Mouse (Mus musculus): ENCODE measurements around the gene Ebf3. TPM values are rescaled to one million over a fixed set of nuclear protein-coding genes. Genes with fewer than 3 reads are reported as not detected.

Ebf3 gene
- polyA plus RNA-seq, 1 experiment from 2014 or later: 11.2 TPM

DNA sequence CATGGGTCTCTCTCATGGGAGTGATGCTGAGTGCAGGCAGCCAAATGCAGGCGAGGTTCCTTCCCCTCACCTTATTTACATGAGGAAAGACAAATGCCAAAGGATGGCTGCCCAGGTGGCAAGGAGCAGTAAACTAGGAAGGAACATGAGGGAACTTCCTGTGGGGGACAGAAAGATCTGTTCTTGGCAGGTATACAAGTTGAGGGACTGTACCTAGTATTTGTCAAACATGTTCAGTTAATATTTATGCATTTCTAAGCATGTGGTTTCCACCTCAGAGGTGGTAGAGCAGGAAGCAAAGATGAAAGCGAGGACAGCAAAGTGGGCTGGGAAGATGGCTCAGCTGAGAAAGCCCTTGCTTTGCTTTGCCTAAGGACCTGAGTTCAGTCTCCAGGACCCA lies 159.6 kb downstream of the Ebf3 start:
- Histone ChIP-seq H3K9ac (ENCODE audit: low read length) (no peak overlapping the region), H3K4me1 (ENCODE audit: control insufficient read depth, insufficient read depth, low read length) (no peaks in the 10 kb centered on the region), H3K9me3 (ENCODE audit: control insufficient read depth, low read length) (no peaks in the 10 kb centered on the region), H3K4me3 (ENCODE audit: low read depth, low read length) (no peak overlapping the region), H3K27me3 (ENCODE audit: control insufficient read depth, insufficient read depth, low read length) (no peaks in the 10 kb centered on the region), H3K36me3 (ENCODE audit: control insufficient read depth, insufficient read depth, low read length) (no peaks in the 10 kb centered on the region), H3K4me2 (no peak overlapping the region), H3K27ac (ENCODE audit: low read depth, low read length) (no peak overlapping the region)
- 73% methylated on average over 2 of the region's 2 CpGs for WGBS
- no peak for DNase-seq (ENCODE audit: low spot score, missing footprints)
- no peak for ATAC-seq (ENCODE audit: low FRiP score)

- no peak for ATAC-seq (ENCODE audit: low FRiP score)
- Histone ChIP-seq H3K27ac (ENCODE audit: low read depth, low read length) (no peak overlapping the region), H3K9ac (ENCODE audit: low read length) (no peak overlapping the region), H3K36me3 (ENCODE audit: control insufficient read depth, insufficient read depth, low read length) (no peaks in the 10 kb centered on the region), H3K4me3 (ENCODE audit: low read depth, low read length) (no peak overlapping the region), H3K9me3 (ENCODE audit: control insufficient read depth, low read length) (no peaks in the 10 kb centered on the region), H3K4me2 (no peak overlapping the region), H3K27me3 (ENCODE audit: control insufficient read depth, insufficient read depth, low read length) (no peaks in the 10 kb centered on the region), H3K4me1 (ENCODE audit: control insufficient read depth, insufficient read depth, low read length) (no peaks in the 10 kb centered on the region)
- 86% methylated on average over 2 of the region's 2 CpGs for WGBS
- DNase-seq (ENCODE audit: low spot score, missing footprints): no peak
Measured at GRCm38 (mm10) chr7:137151854-137152253, 162.4 kb downstream of the Ebf3 start.

GRCm38 (mm10) chr7:137147101-137147500 lies 167.1 kb downstream of the Ebf3 start:
- Histone ChIP-seq H3K36me3 (ENCODE audit: control insufficient read depth, insufficient read depth, low read length) (no peaks in the 10 kb centered on the region), H3K9me3 (ENCODE audit: control insufficient read depth, low read length) (no peaks in the 10 kb centered on the region), H3K4me1 (ENCODE audit: control insufficient read depth, insufficient read depth, low read length) (no peaks in the 10 kb centered on the region), H3K27me3 (ENCODE audit: control insufficient read depth, insufficient read depth, low read length) (no peaks in the 10 kb centered on the region), H3K4me2 (no peak overlapping the region), H3K9ac (ENCODE audit: low read length) (no peak overlapping the region), H3K27ac (ENCODE audit: low read depth, low read length) (no peak overlapping the region), H3K4me3 (ENCODE audit: low read depth, low read length) (no peak overlapping the region)
- no peak for ATAC-seq (ENCODE audit: low FRiP score)
- WGBS: 89% methylated on average over 12 of the region's 12 CpGs
- DNase-seq (ENCODE audit: low spot score, missing footprints): no peak

Other genes starting within 250 kb of the Ebf3 start
- gene 9430038I01Rik, start 96.3 kb upstream of the Ebf3 start, polyA plus RNA-seq (2014; fragmentation: Nextera tagmentation; extraction: Ambion mirVana): 14.9 and 15.3 TPM in 2 replicates
- 333 and 344 TPM in 2 replicates for gene Glrx3, start 123.2 kb upstream of the Ebf3 start, polyA plus RNA-seq (2014; fragmentation: Nextera tagmentation; extraction: Ambion mirVana)

Data from midbrain, embryonic 11.5 days (tissue).